8 mouse cellular contexts compared by ENCODE assay signal in genomic region chr12:103064944-103065343, GRCm38 (mm10).
A peak's percentile ranks its signal among the peaks of the same experiment; 100 is the strongest.
DNase-seq lines count a peak whose midpoint lies in the region; ATAC-seq and TF ChIP-seq lines count a peak whose summit lies in the region.

No protein-coding gene starts in this region.

- H3K4me2 ChIP-seq in liver, embryonic 11.5 days, result no peak overlapping the region
- no peak overlapping the region for H3K4me2 ChIP-seq in intestine, postnatal 0 days (replicated peaks; ENCODE audit: low read depth)
- H3K4me2 ChIP-seq in midbrain, embryonic 14.5 days (ENCODE audit: low read length), result no peak overlapping the region

- H3K9ac ChIP-seq in liver, embryonic 11.5 days (ENCODE audit: low read depth, low read length), result no peak overlapping the region
- no peak overlapping the region for H3K9ac ChIP-seq in intestine, postnatal 0 days (ENCODE audit: low read depth, low read length)
- H3K9ac ChIP-seq in midbrain, embryonic 14.5 days (replicated peaks; ENCODE audit: low read length), result no peak overlapping the region

- no peaks in the 10 kb centered on the region for H3K36me3 ChIP-seq in liver, embryonic 11.5 days (ENCODE audit: control insufficient read depth, insufficient read depth, low read length)
- H3K36me3 ChIP-seq in intestine, postnatal 0 days (ENCODE audit: control insufficient read depth, insufficient read depth), result no peaks in the 10 kb centered on the region
- H3K36me3 ChIP-seq in midbrain, embryonic 14.5 days (ENCODE audit: control insufficient read depth, insufficient read depth, low read length), result peaks cover 34% of the 10 kb centered on the region

- POLR2A ChIA-PET in Patski (lab: Charles Lee), result no interaction called here

- in situ Hi-C loops in Patski (cut with MboI; ENCODE audit: low pct_unique_long_range_greater_than_20kb), result loop anchor here (5.0 to 10.0 kb wide), 2 partner anchors 178 to 260 kb away; no protein-coding TSS in a partner anchor

- H3K9me3 ChIP-seq in liver, embryonic 11.5 days (ENCODE audit: control insufficient read depth, low read length), result no peaks in the 10 kb centered on the region
- no peaks in the 10 kb centered on the region for H3K9me3 ChIP-seq in intestine, postnatal 0 days (ENCODE audit: control insufficient read depth)
- H3K9me3 ChIP-seq in midbrain, embryonic 14.5 days (ENCODE audit: control insufficient read depth, low read length), result no peaks in the 10 kb centered on the region

- ATAC-seq in liver, embryonic 11.5 days (replicated peaks; ENCODE audit: low FRiP score), result 0 out of 2 replicates have a peak, but pooled peaks have one; percentile 39
- ATAC-seq in Patski, result no peak
- ATAC-seq in intestine, postnatal 0 days, result no peak
- no peak; the same call in 1 of the 2 replicates for ATAC-seq in midbrain, embryonic 14.5 days (ENCODE audit: low FRiP score, low TSS enrichment)

- no peaks in the 10 kb centered on the region for H3K4me1 ChIP-seq in liver, embryonic 11.5 days (replicated peaks; ENCODE audit: control insufficient read depth, insufficient read depth, low read length)
- no peaks in the 10 kb centered on the region for H3K4me1 ChIP-seq in intestine, postnatal 0 days (replicated peaks; ENCODE audit: control insufficient read depth, insufficient read depth, low read length)
- H3K4me1 ChIP-seq in midbrain, embryonic 14.5 days (ENCODE audit: control insufficient read depth, insufficient read depth, low read length), result no peaks in the 10 kb centered on the region

- no peak overlapping the region for H3K27ac ChIP-seq in liver, embryonic 11.5 days (ENCODE audit: low read depth, low read length)
- H3K27ac ChIP-seq in intestine, postnatal 0 days (ENCODE audit: low read depth, low read length), result no peak overlapping the region
- no peak overlapping the region for H3K27ac ChIP-seq in midbrain, embryonic 14.5 days (replicated peaks; ENCODE audit: low read depth, low read length)

- DNase-seq in liver, embryonic 11.5 days (ENCODE audit: low spot score), result no peak
- DNase-seq in liver (no peak), Patski (ENCODE audit: low read depth, low spot score) (peak; percentile 0)
- peak; percentile 29 for DNase-seq in embryo, embryonic 11.5 days (ENCODE audit: low read depth, low spot score)
- DNase-seq in midbrain, embryonic 14.5 days, result peak; percentile 85
- DNase-seq in spleen, postnatal 4 days (ENCODE audit: low spot score in 2 of 2), result no peak
- DNase-seq in layer of hippocampus, postnatal 36 days, result no peak

- WGBS in liver, embryonic 11.5 days, result 11% methylated on average over 3 of the region's 3 CpGs
- 10% methylated on average over 3 of the region's 3 CpGs for WGBS in intestine, postnatal 0 days
- 18% methylated on average over 3 of the region's 3 CpGs for WGBS in midbrain, embryonic 14.5 days

- TF ChIP-seq CTCF in Patski (IDR thresholded peaks at IDR 0.05), result peak; percentile 67
- TF ChIP-seq CTCF in intestine, postnatal 0 days (IDR thresholded peaks at IDR 0.05; ENCODE audit: low read depth), result peak; percentile 91

- CTCF ChIA-PET in Patski (lab: Charles Lee), result interaction anchor here (0.7 kb wide), 2 partner anchors 35 to 176 kb away, joined by 3 read pairs; no protein-coding TSS in a partner anchor

- H3K27me3 ChIP-seq in liver, embryonic 11.5 days (replicated peaks; ENCODE audit: control insufficient read depth, insufficient read depth, low read length), result no peaks in the 10 kb centered on the region
- H3K27me3 ChIP-seq in Patski, result peaks cover 7% of the 10 kb centered on the region
- no peaks in the 10 kb centered on the region for H3K27me3 ChIP-seq in intestine, postnatal 0 days (replicated peaks; ENCODE audit: control insufficient read depth, insufficient read depth, low read length)
- H3K27me3 ChIP-seq in midbrain, embryonic 14.5 days (ENCODE audit: control insufficient read depth, insufficient read depth, low read length), result no peaks in the 10 kb centered on the region

- no peak overlapping the region for H3K4me3 ChIP-seq in liver, embryonic 11.5 days (ENCODE audit: low read depth, low read length)
- no peak overlapping the region for H3K4me3 ChIP-seq in intestine, postnatal 0 days (ENCODE audit: low read depth, low read length)
- no peak overlapping the region for H3K4me3 ChIP-seq in midbrain, embryonic 14.5 days (replicated peaks; ENCODE audit: low read depth, low read length)

Comparison
In these comparisons a context has a peak if more than half of its experiments do, and no peak if none do; other contexts are left out.
1. DNase-seq: peak in Patski (single experiment), embryo, embryonic 11.5 days (single experiment) and midbrain, embryonic 14.5 days (single experiment); none in liver, embryonic 11.5 days (single experiment), liver (single experiment), spleen, postnatal 4 days (0 of 2) and layer of hippocampus, postnatal 36 days (0 of 2).